Mouse (Mus musculus) E14TG2a.4 (cell line): ENCODE results near the gene Rrp12.

Experiments used
- CTCF ChIP-seq: conservative IDR thresholded peaks from 2 replicates; pipeline ENCODE4 v1.5.1; 2014; ENCODE audit warnings: low read length
- POU5F1 ChIP-seq: IDR thresholded peaks from 2 replicates; pipeline ENCODE4 v1.6.1; 2014; ENCODE audit warnings: low read length, borderline replicate concordance

- TF ChIP-seq CTCF, result no peak
- TF ChIP-seq POU5F1, result no peak
These were observed 47.8 kb downstream of the Rrp12 start, which contains the start of gene Frat2 for GRCm38 (mm10) chr19:41847992-41848851.
